Mouse (Mus musculus) MEL (cell line): Measurements from ENCODE around the gene Raver2.

Experiments
- BHLHE40 ChIP-seq: IDR thresholded peaks from 2 replicates; pipeline ENCODE4 v1.6.1; 2012; ENCODE audit warnings: low read depth, mild to moderate bottlenecking, inconsistent platforms, low read length, improper control_type of control experiment, borderline replicate concordance
- CTCF ChIP-seq, 3 experiments: IDR thresholded peaks in 2 of 3; conservative IDR thresholded peaks in 1 of 3; 2 replicates each; pipeline ENCODE4 v1.5.1; 2011 to 2012; ENCODE audit warnings: low read length in 3 of 3, low read depth in 2 of 3, mild to moderate bottlenecking in 2 of 3, improper control_type of control experiment in 1 of 3, inconsistent platforms in 1 of 3, mixed read lengths in 1 of 3, moderate library complexity in 1 of 3; ENCODE audit not compliant: control insufficient read depth in 1 of 3, insufficient read depth in 1 of 3, poor library complexity in 1 of 3, severe bottlenecking in 1 of 3
- E2F4 ChIP-seq: IDR thresholded peaks from 2 replicates; pipeline ENCODE4 v1.6.1; 2011; ENCODE audit warnings: low read depth, low read length, improper control_type of control experiment, borderline replicate concordance
- EP300 ChIP-seq, 2 experiments: IDR thresholded peaks; 2 replicates each; pipeline ENCODE4 v1.6.1; 2011; ENCODE audit warnings: improper control_type of control experiment in 2 of 2, low read length in 2 of 2, low read depth in 1 of 2, mild to moderate bottlenecking in 1 of 2
- GATA1 ChIP-seq: IDR thresholded peaks from 2 replicates; pipeline ENCODE4 v1.6.1; 2011; ENCODE audit warnings: low read depth, low read length, improper control_type of control experiment
- HCFC1 ChIP-seq: IDR thresholded peaks from 2 replicates; pipeline ENCODE4 v1.6.1; 2012; ENCODE audit warnings: low read depth, mild to moderate bottlenecking, inconsistent platforms, low read length, improper control_type of control experiment, moderate library complexity
- JUND ChIP-seq: IDR thresholded peaks from 2 replicates; pipeline ENCODE4 v1.6.1; 2011; ENCODE audit warnings: low read depth, mild to moderate bottlenecking, improper control_type of control experiment, low read length
- MXI1 ChIP-seq: IDR thresholded peaks from 2 replicates; pipeline ENCODE4 v1.6.1; 2011; ENCODE audit warnings: mild to moderate bottlenecking, low read depth, low read length, improper control_type of control experiment
- POLR2A ChIP-seq, 2 experiments: IDR thresholded peaks; 2 replicates each; pipeline ENCODE4 v1.6.1; 2011 to 2012; ENCODE audit warnings: low read length in 2 of 2, mild to moderate bottlenecking in 2 of 2, control low read depth in 1 of 2, improper control_type of control experiment in 1 of 2, low read depth in 1 of 2, moderate library complexity in 1 of 2; ENCODE audit not compliant: control insufficient read depth in 1 of 2, insufficient read depth in 1 of 2, poor library complexity in 1 of 2
- SIN3A ChIP-seq: IDR thresholded peaks from 2 replicates; pipeline ENCODE4 v1.6.1; 2012; ENCODE audit warnings: low read length, improper control_type of control experiment, inconsistent platforms
- USF1 ChIP-seq: IDR thresholded peaks from 2 replicates; pipeline ENCODE4 v1.6.1; 2014; ENCODE audit warnings: low read depth, mild to moderate bottlenecking, inconsistent platforms, low read length, improper control_type of control experiment, moderate library complexity
- USF2 ChIP-seq, 2 experiments: IDR thresholded peaks; 2 replicates each; pipeline ENCODE4 v1.6.1; 2011 to 2012; ENCODE audit warnings: improper control_type of control experiment in 2 of 2, low read length in 2 of 2, borderline replicate concordance in 1 of 2, inconsistent platforms in 1 of 2, low read depth in 1 of 2, mild to moderate bottlenecking in 1 of 2; ENCODE audit not compliant: insufficient read depth in 1 of 2
- ZKSCAN1 ChIP-seq: IDR thresholded peaks from 2 replicates; pipeline ENCODE4 v1.6.1; 2012; ENCODE audit warnings: low read depth, mild to moderate bottlenecking, inconsistent platforms, low read length, improper control_type of control experiment, moderate library complexity
- ZNF384 ChIP-seq: IDR thresholded peaks from 2 replicates; pipeline ENCODE4 v1.6.1; 2012; ENCODE audit warnings: low read depth, mild to moderate bottlenecking, inconsistent platforms, low read length, improper control_type of control experiment

DNA sequence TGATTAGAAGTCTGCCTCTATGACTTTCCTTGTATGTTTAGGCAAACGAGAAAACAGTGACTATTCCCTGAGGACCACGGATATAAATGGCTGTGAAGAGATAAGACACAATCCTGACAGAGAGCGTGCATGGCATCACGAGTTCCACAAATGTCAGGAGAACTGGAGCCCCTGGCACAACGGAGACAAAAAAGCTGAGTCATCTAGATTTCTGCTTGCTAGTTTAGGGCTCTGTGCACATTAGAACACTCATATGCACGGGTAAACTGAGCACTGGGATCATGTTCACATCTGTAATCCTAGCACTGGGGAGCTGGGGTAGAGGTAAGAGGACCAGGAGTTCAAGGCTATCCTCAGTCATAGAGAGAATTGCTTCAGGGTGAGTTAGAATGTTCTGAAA is 111.1 kb downstream of the Raver2 start:
- no peak for TF ChIP-seq ZKSCAN1
- TF ChIP-seq JUND, result no peak
- TF ChIP-seq SIN3A, result no peak
- TF ChIP-seq EP300 (IDR thresholded peaks at IDR 0.05; ENCODE audit: low read depth in 1 of 2, low read length in 2 of 2), result no peak
- no peak for TF ChIP-seq USF1
- no peak for TF ChIP-seq CTCF (IDR thresholded peaks at IDR 0.05 in 2 of 3, conservative IDR thresholded peaks at IDR 0.05 in 1 of 3; ENCODE audit: control insufficient read depth in 1 of 3, insufficient read depth in 1 of 3, low read depth in 2 of 3, low read length in 3 of 3, poor library complexity in 1 of 3, severe bottlenecking in 1 of 3)
- no peak for TF ChIP-seq POLR2A (IDR thresholded peaks at IDR 0.05; ENCODE audit: control insufficient read depth in 1 of 2, insufficient read depth in 1 of 2, low read depth in 1 of 2, low read length in 2 of 2, poor library complexity in 1 of 2)
- no peak for TF ChIP-seq ZNF384
- TF ChIP-seq E2F4, result no peak
- no peak for TF ChIP-seq USF2 (IDR thresholded peaks at IDR 0.05; ENCODE audit: borderline replicate concordance in 1 of 2, insufficient read depth in 1 of 2, low read depth in 1 of 2, low read length in 2 of 2)
- no peak for TF ChIP-seq MXI1
- no peak for TF ChIP-seq GATA1
- TF ChIP-seq BHLHE40, result no peak
- no peak for TF ChIP-seq HCFC1
